Mouse (Mus musculus): ENCODE measurements around the gene Klhl3.
A peak's percentile ranks its signal among the peaks of the same experiment; 100 is the strongest.

Klhl3 gene

GRCm38 (mm10) chr13:58124989-58125388 is 11.6 kb upstream of the Klhl3 start:
- no peak for DNase-seq

- DNase-seq = no peak
Observed at GRCm38 (mm10) chr13:58124278-58124677, 10.9 kb upstream of the Klhl3 start.

GRCm38 (mm10) chr13:58123381-58123780 is 10.0 kb upstream of the Klhl3 start:
- no peak for DNase-seq

- DNase-seq = no peak
Observed at GRCm38 (mm10) chr13:58122786-58123297, 9.4 kb upstream of the Klhl3 start.

GRCm38 (mm10) chr13:58117318-58118017 is 4.1 kb upstream of the Klhl3 start:
- peak; percentile 77 to 78 for DNase-seq

GRCm38 (mm10) chr13:58116801-58117200 is 3.4 kb upstream of the Klhl3 start:
- no peak for DNase-seq

- DNase-seq = no peak
Observed at GRCm38 (mm10) chr13:58115227-58115626, 1.8 kb upstream of the Klhl3 start.

- DNase-seq = no peak
Observed at GRCm38 (mm10) chr13:58112601-58113041, 771 bp downstream of the Klhl3 start.

- DNase-seq = no peak
Observed at GRCm38 (mm10) chr13:58112191-58112590, 1.2 kb downstream of the Klhl3 start.

- DNase-seq = no peak
Observed at GRCm38 (mm10) chr13:58111306-58111705, 2.1 kb downstream of the Klhl3 start.

GRCm38 (mm10) chr13:58090643-58091042 is 22.7 kb downstream of the Klhl3 start:
- no peak for DNase-seq

- no peak for DNase-seq
Observed at GRCm38 (mm10) chr13:58084396-58084795, 29.0 kb downstream of the Klhl3 start.

- no peak for DNase-seq
Observed at GRCm38 (mm10) chr13:58083521-58083920, 29.9 kb downstream of the Klhl3 start.

- no peak for DNase-seq
Observed at GRCm38 (mm10) chr13:58083048-58083447, 30.3 kb downstream of the Klhl3 start.

GRCm38 (mm10) chr13:58078361-58078760 is 35.0 kb downstream of the Klhl3 start:
- no peak for DNase-seq

GRCm38 (mm10) chr13:58074881-58075280 is 38.5 kb downstream of the Klhl3 start:
- no peak for DNase-seq

- no peak for DNase-seq
Observed at GRCm38 (mm10) chr13:58074466-58074865, 38.9 kb downstream of the Klhl3 start.

GRCm38 (mm10) chr13:58073254-58073882 is 40.0 kb downstream of the Klhl3 start:
- DNase-seq = no peak

- DNase-seq = no peak
Observed at GRCm38 (mm10) chr13:58071209-58071608, 42.2 kb downstream of the Klhl3 start.

- no peak for DNase-seq
Observed at GRCm38 (mm10) chr13:58070504-58070903, 42.9 kb downstream of the Klhl3 start.

- DNase-seq = no peak
Observed at GRCm38 (mm10) chr13:58068421-58069209, 44.8 kb downstream of the Klhl3 start.

GRCm38 (mm10) chr13:58067540-58068103 is 45.8 kb downstream of the Klhl3 start:
- DNase-seq = peak; percentile 62 to 75
